Mouse (Mus musculus) MEL (cell line): ENCODE data around the gene 6820408C15Rik. TPM values are rescaled to one million over a fixed set of nuclear protein-coding genes. Genes with fewer than 3 reads are reported as not detected.

ENCODE experiments used
- DNase-seq: peaks from one replicate; pipeline ENCODE4 v3.0.0; 2011; ENCODE audit warnings: low read depth, low spot score
- H3K27ac ChIP-seq: 2 replicates; pipeline ENCODE4 v1.5.1; 2012; ENCODE audit warnings: low read depth, mild to moderate bottlenecking, control low read depth, low read length, moderate library complexity; ENCODE audit not compliant: control insufficient read depth
- H3K27me3 ChIP-seq, 2 experiments: fragments of 150-350 bp in 1 of 2; sonication (generic) in 1 of 2; 2 replicates each; pipeline ENCODE4 v1.6.1; 2012; ENCODE audit warnings: low read length in 2 of 2, mild to moderate bottlenecking in 2 of 2, improper control_type of control experiment in 1 of 2, moderate library complexity in 1 of 2; ENCODE audit not compliant: insufficient read depth in 2 of 2, control insufficient read depth in 1 of 2
- H3K36me3 ChIP-seq, 2 experiments: 2 replicates each; pipeline ENCODE4 v1.6.1; 2012 to 2014; ENCODE audit warnings: low read length in 2 of 2, improper control_type of control experiment in 1 of 2, inconsistent platforms in 1 of 2, mild to moderate bottlenecking in 1 of 2; ENCODE audit not compliant: insufficient read depth in 2 of 2, control insufficient read depth in 1 of 2
- H3K4me1 ChIP-seq, 2 experiments: fragments of 150-350 bp in 1 of 2; sonication (generic) in 1 of 2; 2 replicates each; pipeline ENCODE4 v1.6.1; 2012; ENCODE audit warnings: low read length in 2 of 2, improper control_type of control experiment in 1 of 2, mild to moderate bottlenecking in 1 of 2; ENCODE audit not compliant: insufficient read depth in 2 of 2, control insufficient read depth in 1 of 2
- H3K4me3 ChIP-seq, 2 experiments: fragments of 150-350 bp in 1 of 2; sonication (generic) in 1 of 2; 2 replicates each; pipeline ENCODE4 v1.5.1; 2012; ENCODE audit warnings: low read depth in 2 of 2, low read length in 2 of 2, mild to moderate bottlenecking in 2 of 2, moderate library complexity in 2 of 2, control low read depth in 1 of 2, improper control_type of control experiment in 1 of 2; ENCODE audit not compliant: control insufficient read depth in 1 of 2, insufficient read depth in 1 of 2
- H3K79me2 ChIP-seq: 2 replicates; pipeline ENCODE4 v1.6.1; 2012; ENCODE audit warnings: mild to moderate bottlenecking, low read length, moderate library complexity; ENCODE audit not compliant: control insufficient read depth, poor library complexity, insufficient read depth
- H3K9ac ChIP-seq: 2 replicates; pipeline ENCODE4 v1.6.1; 2012; ENCODE audit warnings: low read depth, mild to moderate bottlenecking, control low read depth, low read length, moderate library complexity; ENCODE audit not compliant: control insufficient read depth, poor library complexity, severe bottlenecking
- H3K9me3 ChIP-seq: fragments of 150-350 bp; sonication (generic); replicated peaks from 2 replicates; pipeline ENCODE4 v1.6.1; 2012; ENCODE audit warnings: mild to moderate bottlenecking, low read length, improper control_type of control experiment, moderate library complexity; ENCODE audit not compliant: insufficient read depth
- CHD2 ChIP-seq: IDR thresholded peaks from 2 replicates; pipeline ENCODE4 v1.6.1; 2011; ENCODE audit warnings: low read length, improper control_type of control experiment
- CTCF ChIP-seq, 3 experiments: IDR thresholded peaks in 2 of 3; conservative IDR thresholded peaks in 1 of 3; 2 replicates each; pipeline ENCODE4 v1.5.1; 2011 to 2012; ENCODE audit warnings: low read length in 3 of 3, low read depth in 2 of 3, mild to moderate bottlenecking in 2 of 3, improper control_type of control experiment in 1 of 3, inconsistent platforms in 1 of 3, mixed read lengths in 1 of 3, moderate library complexity in 1 of 3; ENCODE audit not compliant: control insufficient read depth in 1 of 3, insufficient read depth in 1 of 3, poor library complexity in 1 of 3, severe bottlenecking in 1 of 3
- ELF1 ChIP-seq: IDR thresholded peaks from 2 replicates; pipeline ENCODE4 v1.6.1; 2014; ENCODE audit warnings: low read depth, mild to moderate bottlenecking, inconsistent platforms, low read length, improper control_type of control experiment, moderate library complexity
- EP300 ChIP-seq, 2 experiments: IDR thresholded peaks; 2 replicates each; pipeline ENCODE4 v1.6.1; 2011; ENCODE audit warnings: improper control_type of control experiment in 2 of 2, low read length in 2 of 2, low read depth in 1 of 2, mild to moderate bottlenecking in 1 of 2
- ETS1 ChIP-seq: IDR thresholded peaks from 2 replicates; pipeline ENCODE4 v1.6.1; 2012; ENCODE audit warnings: low read depth, mild to moderate bottlenecking, inconsistent platforms, low read length, improper control_type of control experiment, moderate library complexity
- GATA1 ChIP-seq: IDR thresholded peaks from 2 replicates; pipeline ENCODE4 v1.6.1; 2011; ENCODE audit warnings: low read depth, low read length, improper control_type of control experiment
- HCFC1 ChIP-seq: IDR thresholded peaks from 2 replicates; pipeline ENCODE4 v1.6.1; 2012; ENCODE audit warnings: low read depth, mild to moderate bottlenecking, inconsistent platforms, low read length, improper control_type of control experiment, moderate library complexity
- MAZ ChIP-seq: IDR thresholded peaks from 2 replicates; pipeline ENCODE4 v1.6.1; 2012; ENCODE audit warnings: low read depth, mild to moderate bottlenecking, inconsistent platforms, low read length, improper control_type of control experiment
- MXI1 ChIP-seq: IDR thresholded peaks from 2 replicates; pipeline ENCODE4 v1.6.1; 2011; ENCODE audit warnings: mild to moderate bottlenecking, low read depth, low read length, improper control_type of control experiment
- NRF1 ChIP-seq: IDR thresholded peaks from 2 replicates; pipeline ENCODE4 v1.6.1; 2014; ENCODE audit warnings: low read depth, mild to moderate bottlenecking, inconsistent platforms, low read length, improper control_type of control experiment, moderate library complexity; ENCODE audit not compliant: poor library complexity, insufficient read depth, severe bottlenecking
- RAD21 ChIP-seq: IDR thresholded peaks from 2 replicates; pipeline ENCODE4 v1.6.1; 2011; ENCODE audit warnings: mild to moderate bottlenecking, low read depth, low read length, improper control_type of control experiment
- SIN3A ChIP-seq: IDR thresholded peaks from 2 replicates; pipeline ENCODE4 v1.6.1; 2012; ENCODE audit warnings: low read length, improper control_type of control experiment, inconsistent platforms
- SMC3 ChIP-seq: IDR thresholded peaks from 2 replicates; pipeline ENCODE4 v1.6.1; 2011; ENCODE audit warnings: low read depth, low read length, improper control_type of control experiment
- TAL1 ChIP-seq: IDR thresholded peaks from 2 replicates; pipeline ENCODE4 v1.6.1; 2012; ENCODE audit warnings: mild to moderate bottlenecking, inconsistent platforms, low read length, moderate library complexity, mixed read lengths
- USF2 ChIP-seq, 2 experiments: IDR thresholded peaks; 2 replicates each; pipeline ENCODE4 v1.6.1; 2011 to 2012; ENCODE audit warnings: improper control_type of control experiment in 2 of 2, low read length in 2 of 2, borderline replicate concordance in 1 of 2, inconsistent platforms in 1 of 2, low read depth in 1 of 2, mild to moderate bottlenecking in 1 of 2; ENCODE audit not compliant: insufficient read depth in 1 of 2
- ZKSCAN1 ChIP-seq: IDR thresholded peaks from 2 replicates; pipeline ENCODE4 v1.6.1; 2012; ENCODE audit warnings: low read depth, mild to moderate bottlenecking, inconsistent platforms, low read length, improper control_type of control experiment, moderate library complexity
- polyA plus RNA-seq, 2 experiments: library from polyadenylated mRNA; stranded (reverse) in 1 of 2; unstranded in 1 of 2; fragments of >175 nt in 1 of 2; fragments of >200 nt in 1 of 2; gene quantifications; 2 replicates each; pipeline versions ENCODE4 v1.2.1 to v1.2.4; 2012; ENCODE audit warnings: low replicate concordance in 2 of 2, low read depth in 1 of 2; ENCODE audit not compliant: insufficient read length in 2 of 2, insufficient read depth in 1 of 2, missing spikeins in 1 of 2
- total RNA-seq: library from RNA; depleted of rRNA; stranded (reverse); fragments of 300-350 nt; gene quantifications from 2 replicates; pipeline ENCODE4 v1.2.3, GENCODE M21; 2012

The 6820408C15Rik gene
- total and polyA plus RNA-seq, 3 experiments: 0.08 to 0.31 TPM; not detected in 1

GRCm38 (mm10) chr2:152398691-152399090 is 16.7 kb upstream of the 6820408C15Rik start (continued):
- TF ChIP-seq ZKSCAN1 (no peak), SMC3 (no peak)
- TF ChIP-seq, all 39 proteins: peak for 10

GRCm38 (mm10) chr2:152399122-152399542 is 16.3 kb upstream of the 6820408C15Rik start:
- TF ChIP-seq EP300 (IDR thresholded peaks at IDR 0.05; ENCODE audit: low read depth in 1 of 2, low read length in 2 of 2) (peak in 1 of 2 experiments; percentile 27; a peak in 1 of 4 replicates), CTCF (IDR thresholded peaks at IDR 0.05 in 2 of 3, conservative IDR thresholded peaks at IDR 0.05 in 1 of 3; ENCODE audit: control insufficient read depth in 1 of 3, insufficient read depth in 1 of 3, low read depth in 2 of 3, low read length in 3 of 3, poor library complexity in 1 of 3, severe bottlenecking in 1 of 3) (no peak), ELF1 (no peak), USF2 (IDR thresholded peaks at IDR 0.05; ENCODE audit: borderline replicate concordance in 1 of 2, insufficient read depth in 1 of 2, low read depth in 1 of 2, low read length in 2 of 2) (no peak), RAD21 (no peak), ETS1 (0 out of 2 replicates have a peak, but pooled peaks have one; percentile 18), GATA1 (peak; percentile 53), MAZ (0 out of 2 replicates have a peak, but pooled peaks have one; percentile 9)
- TF ChIP-seq, all 39 proteins: peak for 4
- no peak overlapping the region for H3K27ac ChIP-seq

GRCm38 (mm10) chr2:152406126-152406525 is 9.3 kb upstream of the 6820408C15Rik start:
- no peaks in the 10 kb centered on the region for H3K27me3 ChIP-seq
- peaks cover 0 to 14% of the 10 kb centered on the region in 2 experiments; a peak in 2 of 4 replicates for H3K4me1 ChIP-seq
- H3K79me2 ChIP-seq: no peaks in the 10 kb centered on the region
- H3K36me3 ChIP-seq: no peaks in the 10 kb centered on the region
- DNase-seq: peak; percentile 98
- TF ChIP-seq HCFC1 (peak; percentile 49; the same call in 1 of the 2 replicates), NRF1 (peak; percentile 36; the same call in 1 of the 2 replicates), CHD2 (peak; percentile 77; the same call in 1 of the 2 replicates), MAZ (peak; percentile 84; the same call in 1 of the 2 replicates), TAL1 (no peak), ELF1 (peak; percentile 62; the same call in 1 of the 2 replicates), CTCF (IDR thresholded peaks at IDR 0.05 in 2 of 3, conservative IDR thresholded peaks at IDR 0.05 in 1 of 3; ENCODE audit: control insufficient read depth in 1 of 3, insufficient read depth in 1 of 3, low read depth in 2 of 3, low read length in 3 of 3, poor library complexity in 1 of 3, severe bottlenecking in 1 of 3) (no peak), SIN3A (peak; percentile 93), MXI1 (peak; percentile 86)
- H3K9ac ChIP-seq: peak overlapping the region; percentile 54
- H3K4me3 ChIP-seq: peak overlapping the region; percentile 51 to 71
- no peak overlapping the region for H3K27ac ChIP-seq
- H3K9me3 ChIP-seq: no peaks in the 10 kb centered on the region

More at GRCm38 (mm10) chr2:152399122-152399542, 16.3 kb upstream of the 6820408C15Rik start:
- no peak for DNase-seq
- peaks cover 0 to 18% of the 10 kb centered on the region in 2 experiments; a peak in 3 of 4 replicates for H3K4me1 ChIP-seq
- H3K9ac ChIP-seq: peak overlapping the region; percentile 42
- H3K79me2 ChIP-seq: peaks cover 14% of the 10 kb centered on the region
- no peaks in the 10 kb centered on the region for H3K27me3 ChIP-seq
- H3K9me3 ChIP-seq: no peaks in the 10 kb centered on the region
- peak overlapping the region; percentile 58 to 66 for H3K4me3 ChIP-seq
- peaks cover 0 to 3% of the 10 kb centered on the region in 2 experiments; a peak in 1 of 4 replicates for H3K36me3 ChIP-seq
